Mouse (Mus musculus) thymus, adult 2 months (tissue): ENCODE measurements around the gene Abtb2. TPM values are rescaled to one million over a fixed set of nuclear protein-coding genes. Genes with fewer than 3 reads are reported as not detected.
"Not testable (repeated sequence)": the region's sequence is repeated elsewhere in the genome, so short reads cannot be mapped to it uniquely, and the experiment has no call there.

Source experiments
- DNase-seq: peaks from one replicate; pipeline ENCODE4 v3.0.0; 2021
- H3K27ac ChIP-seq: fragments of 200-500 bp; 2 replicates; pipeline ENCODE4 v1.5.1; 2012; ENCODE audit warnings: low read length, control low read depth; ENCODE audit not compliant: control insufficient read depth, insufficient read depth
- H3K27me3 ChIP-seq: fragments of 200-500 bp; 2 replicates; pipeline ENCODE4 v1.6.1; 2012; ENCODE audit warnings: mild to moderate bottlenecking, low read length, moderate library complexity, mixed read lengths; ENCODE audit not compliant: control insufficient read depth, insufficient read depth
- H3K36me3 ChIP-seq: fragments of 200-500 bp; 2 replicates; pipeline ENCODE4 v1.6.1; 2012; ENCODE audit warnings: mild to moderate bottlenecking, low read length, moderate library complexity; ENCODE audit not compliant: control insufficient read depth, insufficient read depth
- H3K4me1 ChIP-seq: fragments of 200-500 bp; replicated peaks from 2 replicates; pipeline ENCODE4 v1.6.1; 2012; ENCODE audit warnings: low read length; ENCODE audit not compliant: control insufficient read depth, insufficient read depth
- H3K4me3 ChIP-seq: fragments of 200-500 bp; 2 replicates; pipeline ENCODE4 v1.5.1; 2012; ENCODE audit warnings: mild to moderate bottlenecking, low read length, control low read depth, moderate library complexity; ENCODE audit not compliant: control insufficient read depth, insufficient read depth
- CTCF ChIP-seq: fragments of 200-500 bp; IDR thresholded peaks from 2 replicates; pipeline ENCODE4 v1.5.1; 2012; ENCODE audit warnings: mild to moderate bottlenecking, control low read depth, low read length, moderate library complexity, borderline replicate concordance; ENCODE audit not compliant: control insufficient read depth, poor library complexity, insufficient read depth; ENCODE audit errors: extremely low read depth
- POLR2A ChIP-seq: fragments of 200-500 bp; IDR thresholded peaks from 2 replicates; pipeline ENCODE4 v1.6.1; 2012; ENCODE audit warnings: mild to moderate bottlenecking, low read length, control low read depth, moderate library complexity; ENCODE audit not compliant: control insufficient read depth, poor library complexity, insufficient read depth; ENCODE audit errors: extremely low read depth
- WGBS: fragments of 180-500 bp; shearing (Covaris S2); methylation state at CpG from one replicate; pipeline ENCODE4 v1.1.7; 2018; 5-methylcytosine and 5-hydroxymethylcytosine counted together
- polyA plus RNA-seq: library from polyadenylated mRNA; depleted of rRNA; stranded (reverse); fragments of >200 nt; gene quantifications from 2 replicates; pipeline ENCODE4 v1.2.3, GENCODE M21; 2012; rRNA removed

Abtb2 gene
- 110 and 120 TPM in 2 replicates for polyA plus RNA-seq

DNA sequence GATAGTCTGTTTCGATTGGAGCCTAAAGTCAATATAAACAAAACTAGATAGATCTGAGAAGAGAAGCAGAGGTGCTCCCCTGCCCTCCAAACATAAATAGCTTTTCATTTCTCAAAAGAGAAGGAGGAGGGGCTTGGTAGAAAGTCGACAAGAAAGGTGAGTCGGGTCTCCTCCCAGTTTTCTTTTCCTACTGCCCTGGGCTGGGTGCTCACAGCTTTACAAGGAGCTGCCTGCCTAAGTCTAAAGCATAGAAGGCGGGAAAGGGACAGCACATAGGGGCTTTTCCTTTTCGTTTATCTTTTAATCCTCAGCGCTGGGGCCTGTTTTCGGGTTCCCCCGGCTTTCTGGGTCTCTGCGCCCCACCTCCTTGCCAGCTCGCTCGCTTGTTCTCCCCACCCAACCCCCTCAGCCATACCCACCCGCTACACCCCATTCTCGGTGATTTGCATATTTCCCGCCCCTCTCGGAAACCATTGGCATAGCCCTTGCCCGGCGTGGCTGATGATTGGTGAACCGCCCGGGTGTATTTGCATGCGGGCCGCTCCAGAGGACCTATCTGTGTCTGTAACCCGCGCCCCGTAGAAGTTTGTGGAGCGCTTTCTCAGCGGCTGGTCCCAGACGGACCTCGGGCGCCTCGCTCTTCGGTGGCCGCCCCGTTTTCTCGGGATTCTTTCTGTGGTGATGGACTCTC lies at the start of gene Abtb2:
Gene Abtb2 (plus strand): TSS at position 579 of the 691 bp plus-strand sequence.
- no peaks in the 10 kb centered on the region for H3K27me3 ChIP-seq
- TF ChIP-seq CTCF (0 out of 2 replicates have a peak, but pooled peaks have one; percentile 51), POLR2A (peak; percentile 96)
- H3K27ac ChIP-seq, result peak within 1 kb of the TSS; percentile 67
- peak within 1 kb of the TSS; percentile 97 for H3K4me3 ChIP-seq
- DNase-seq, result peak; percentile 95
- H3K4me1 ChIP-seq, result peaks cover 12% of the 10 kb centered on the region
- under 1% methylated on average over 34 of the region's 34 CpGs for WGBS
- H3K36me3 ChIP-seq, result no peaks in the 10 kb centered on the region

GRCm38 (mm10) chr2:103516472-103516871 lies 49.6 kb upstream of the Abtb2 start:
- TF ChIP-seq CTCF (no peak), POLR2A (no peak)
- 92% methylated on average over 1 of the region's 1 CpGs for WGBS
- Histone ChIP-seq H3K36me3 (no peaks in the 10 kb centered on the region), H3K27ac (no peak overlapping the region), H3K4me1 (no peaks in the 10 kb centered on the region), H3K4me3 (no peak overlapping the region), H3K27me3 (no peaks in the 10 kb centered on the region)
- no peak for DNase-seq

- H3K36me3 ChIP-seq, result no peaks in the 10 kb centered on the region
- H3K4me3 ChIP-seq, result no peak overlapping the region
- no peak for TF ChIP-seq POLR2A
- no peak for TF ChIP-seq CTCF
- no peak overlapping the region for H3K27ac ChIP-seq
- whole genome bisulfite sequencing, result 100% methylated on average over 1 of the region's 1 CpGs
- H3K4me1 ChIP-seq, result no peaks in the 10 kb centered on the region
- no peaks in the 10 kb centered on the region for H3K27me3 ChIP-seq
- no peak for DNase-seq
These were observed 40.5 kb upstream of the Abtb2 start for GRCm38 (mm10) chr2:103525596-103525995.

- peak; percentile 54; the same call in 1 of the 2 replicates for TF ChIP-seq CTCF
- no peak for TF ChIP-seq POLR2A
- no peaks in the 10 kb centered on the region for H3K27me3 ChIP-seq
- no peak overlapping the region for H3K27ac ChIP-seq
- no peak overlapping the region for H3K4me3 ChIP-seq
- no peaks in the 10 kb centered on the region for H3K4me1 ChIP-seq
- peak; percentile 78 for DNase-seq
- no peaks in the 10 kb centered on the region for H3K36me3 ChIP-seq
- WGBS, result 0% methylated on average over 2 of the region's 2 CpGs
These were observed 19.0 kb upstream of the Abtb2 start for GRCm38 (mm10) chr2:103547132-103547531.

GRCm38 (mm10) chr2:103550301-103550700 lies 15.8 kb upstream of the Abtb2 start:
- H3K4me3 ChIP-seq, H3K4me1 ChIP-seq, H3K27me3 ChIP-seq, H3K27ac ChIP-seq, DNase-seq, H3K36me3 ChIP-seq: not testable (repeated sequence)
- WGBS, result 93% methylated on average over 2 of the region's 2 CpGs

- no peak for DNase-seq
- Histone ChIP-seq H3K27me3 (no peaks in the 10 kb centered on the region), H3K4me3 (no peak overlapping the region), H3K4me1 (no peaks in the 10 kb centered on the region), H3K27ac (no peak overlapping the region), H3K36me3 (no peaks in the 10 kb centered on the region)
- 76% methylated on average over 2 of the region's 2 CpGs for WGBS
- TF ChIP-seq CTCF (no peak), POLR2A (no peak)
These were observed 12.1 kb upstream of the Abtb2 start for GRCm38 (mm10) chr2:103554041-103554440.

- peak; percentile 48 for DNase-seq
- Histone ChIP-seq H3K4me1 (no peaks in the 10 kb centered on the region), H3K36me3 (no peaks in the 10 kb centered on the region), H3K4me3 (no peak overlapping the region), H3K27ac (no peak overlapping the region), H3K27me3 (no peaks in the 10 kb centered on the region)
- TF ChIP-seq CTCF (no peak), POLR2A (no peak)
- 70% methylated on average over 10 of the region's 10 CpGs for WGBS
These were observed 9.8 kb upstream of the Abtb2 start for GRCm38 (mm10) chr2:103556125-103556877.
